Mouse (Mus musculus) bone marrow, adult 2 months (tissue): ENCODE results near the gene Lrriq4.

Source experiments
- CTCF ChIP-seq: fragments of 200-500 bp; IDR thresholded peaks from 2 replicates; pipeline ENCODE4 v1.5.1; 2011; ENCODE audit warnings: low read length, control low read depth; ENCODE audit not compliant: control insufficient read depth, insufficient read depth
- POLR2A ChIP-seq: fragments of 200-500 bp; IDR thresholded peaks from 2 replicates; pipeline ENCODE4 v1.6.1; 2011; ENCODE audit warnings: low read depth, mild to moderate bottlenecking, control low read depth, low read length, borderline replicate concordance; ENCODE audit not compliant: control insufficient read depth

DNA sequence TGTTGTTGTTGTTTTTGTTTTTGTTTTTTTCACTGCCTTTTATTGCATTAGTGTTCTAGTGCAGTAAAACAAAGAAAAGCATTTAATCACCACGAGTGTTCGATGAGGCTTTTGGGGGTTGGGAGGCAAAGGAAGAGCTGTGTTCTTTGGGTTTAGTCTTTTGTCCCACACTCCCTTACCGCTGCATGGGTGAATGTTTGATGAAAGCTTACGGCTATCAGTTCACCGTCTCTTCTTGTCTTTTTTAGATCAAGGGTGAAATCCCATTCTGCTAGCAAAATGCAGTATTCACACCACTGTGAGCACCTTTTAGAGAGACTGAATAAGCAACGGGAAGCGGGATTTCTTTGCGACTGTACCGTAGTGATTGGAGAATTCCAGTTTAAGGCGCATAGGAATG lies 41.1 kb upstream of the Lrriq4 start:
- TF ChIP-seq CTCF (no peak), POLR2A (no peak)
